Mouse (Mus musculus): Measurements from ENCODE around the gene Osbpl10. TPM values are rescaled to one million over a fixed set of nuclear protein-coding genes. Genes with fewer than 3 reads are reported as not detected.

Osbpl10 gene
- polyA plus RNA-seq, 1 experiment from 2014 or later, result 1.4 TPM

- H3K9ac ChIP-seq (ENCODE audit: low read length), result no peak overlapping the region
- ATAC-seq (ENCODE audit: insufficient read depth, low FRiP score, low TSS enrichment) (no peak), DNase-seq (ENCODE audit: low spot score) (no peak)
- no peak overlapping the region for H3K4me2 ChIP-seq (ENCODE audit: low read depth)
- no peaks in the 10 kb centered on the region for H3K9me3 ChIP-seq (ENCODE audit: control insufficient read depth, low read length)
- H3K36me3 ChIP-seq (ENCODE audit: control insufficient read depth, insufficient read depth, low read length), result no peaks in the 10 kb centered on the region
- H3K27ac ChIP-seq (ENCODE audit: low read depth, low read length), result no peak overlapping the region
- H3K4me3 ChIP-seq (ENCODE audit: low read depth, low read length), result no peak overlapping the region
- WGBS, result 88% methylated on average over 7 of the region's 7 CpGs
- peaks cover 8% of the 10 kb centered on the region; the same call in 1 of the 2 replicates for H3K4me1 ChIP-seq (ENCODE audit: control insufficient read depth, insufficient read depth, low read length)
- no peaks in the 10 kb centered on the region for H3K27me3 ChIP-seq (ENCODE audit: control insufficient read depth, insufficient read depth, low read length)
Measured at GRCm38 (mm10) chr9:115032786-115033185, 54.4 kb downstream of the Osbpl10 start.

DNA sequence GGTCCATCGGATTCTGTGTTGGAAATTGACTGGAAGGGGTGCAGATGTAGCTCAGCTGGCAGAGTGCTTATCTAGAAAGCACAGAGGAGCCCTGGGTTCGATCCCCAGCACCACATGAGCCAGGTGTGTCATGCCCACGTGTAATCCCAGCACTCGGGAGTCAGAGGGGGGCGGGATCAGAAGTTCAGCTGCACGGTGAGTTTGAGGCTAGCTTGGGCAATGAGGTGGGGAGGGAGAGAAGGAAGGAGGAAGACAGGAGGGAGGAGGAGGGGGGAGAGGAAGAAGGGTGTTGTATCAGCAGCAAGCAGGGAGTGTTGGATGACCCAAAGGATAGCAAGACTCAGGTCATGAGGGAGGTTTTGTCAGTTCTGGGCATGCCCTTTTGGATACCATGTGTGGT, 55.9 kb downstream of the Osbpl10 start:
- Histone ChIP-seq H3K36me3 (ENCODE audit: control insufficient read depth, insufficient read depth, low read length) (no peaks in the 10 kb centered on the region), H3K4me1 (ENCODE audit: control insufficient read depth, insufficient read depth, low read length) (peaks cover 12% of the 10 kb centered on the region), H3K27me3 (ENCODE audit: control insufficient read depth, insufficient read depth, low read length) (no peaks in the 10 kb centered on the region), H3K9ac (ENCODE audit: low read length) (no peak overlapping the region), H3K4me2 (ENCODE audit: low read depth) (no peak overlapping the region), H3K27ac (ENCODE audit: low read depth, low read length) (no peak overlapping the region), H3K9me3 (ENCODE audit: control insufficient read depth, low read length) (no peaks in the 10 kb centered on the region), H3K4me3 (ENCODE audit: low read depth, low read length) (no peak overlapping the region)
- ATAC-seq (ENCODE audit: insufficient read depth, low FRiP score, low TSS enrichment), result no peak
- 83% methylated on average over 6 of the region's 6 CpGs for WGBS
- no peak for DNase-seq (ENCODE audit: low spot score)

- Histone ChIP-seq H3K36me3 (ENCODE audit: control insufficient read depth, insufficient read depth, low read length) (no peaks in the 10 kb centered on the region), H3K4me3 (ENCODE audit: low read depth, low read length) (no peak overlapping the region), H3K9me3 (ENCODE audit: control insufficient read depth, low read length) (no peaks in the 10 kb centered on the region), H3K4me1 (ENCODE audit: control insufficient read depth, insufficient read depth, low read length) (peaks cover 8% of the 10 kb centered on the region), H3K27ac (ENCODE audit: low read depth, low read length) (no peak overlapping the region), H3K4me2 (ENCODE audit: low read depth) (no peak overlapping the region), H3K27me3 (ENCODE audit: control insufficient read depth, insufficient read depth, low read length) (no peaks in the 10 kb centered on the region), H3K9ac (ENCODE audit: low read length) (no peak overlapping the region)
- no peak for ATAC-seq (ENCODE audit: insufficient read depth, low FRiP score, low TSS enrichment)
- DNase-seq (ENCODE audit: low spot score), result no peak
- 63% methylated on average over 7 of the region's 7 CpGs for WGBS
Measured at GRCm38 (mm10) chr9:115034788-115035187, 56.4 kb downstream of the Osbpl10 start.

GRCm38 (mm10) chr9:115038215-115038614, 59.8 kb downstream of the Osbpl10 start:
- peaks cover 10% of the 10 kb centered on the region for H3K4me1 ChIP-seq (ENCODE audit: control insufficient read depth, insufficient read depth, low read length)
- no peaks in the 10 kb centered on the region for H3K27me3 ChIP-seq (ENCODE audit: control insufficient read depth, insufficient read depth, low read length)
- no peaks in the 10 kb centered on the region for H3K36me3 ChIP-seq (ENCODE audit: control insufficient read depth, insufficient read depth, low read length)
- ATAC-seq (ENCODE audit: insufficient read depth, low FRiP score, low TSS enrichment), result peak; percentile 64; the same call in 1 of the 2 replicates
- peak; percentile 45 for DNase-seq (ENCODE audit: low spot score)
- no peak overlapping the region for H3K4me3 ChIP-seq (ENCODE audit: low read depth, low read length)
- H3K4me2 ChIP-seq (ENCODE audit: low read depth), result no peak overlapping the region
- H3K9ac ChIP-seq (ENCODE audit: low read length), result no peak overlapping the region
- 15% methylated on average over 14 of the region's 14 CpGs for WGBS
- H3K27ac ChIP-seq (ENCODE audit: low read depth, low read length), result no peak overlapping the region
- H3K9me3 ChIP-seq (ENCODE audit: control insufficient read depth, low read length), result no peaks in the 10 kb centered on the region

- peaks cover 10% of the 10 kb centered on the region for H3K4me1 ChIP-seq (ENCODE audit: control insufficient read depth, insufficient read depth, low read length)
- 0 out of 2 replicates have a peak, but pooled peaks have one; percentile 7 for ATAC-seq (ENCODE audit: insufficient read depth, low FRiP score, low TSS enrichment)
- no peak overlapping the region for H3K27ac ChIP-seq (ENCODE audit: low read depth, low read length)
- no peak for DNase-seq (ENCODE audit: low spot score)
- H3K4me3 ChIP-seq (ENCODE audit: low read depth, low read length), result no peak overlapping the region
- WGBS, result 62% methylated on average over 9 of the region's 9 CpGs
- no peaks in the 10 kb centered on the region for H3K27me3 ChIP-seq (ENCODE audit: control insufficient read depth, insufficient read depth, low read length)
- H3K9me3 ChIP-seq (ENCODE audit: control insufficient read depth, low read length), result no peaks in the 10 kb centered on the region
- H3K9ac ChIP-seq (ENCODE audit: low read length), result no peak overlapping the region
- H3K4me2 ChIP-seq (ENCODE audit: low read depth), result no peak overlapping the region
- H3K36me3 ChIP-seq (ENCODE audit: control insufficient read depth, insufficient read depth, low read length), result no peaks in the 10 kb centered on the region
Measured at GRCm38 (mm10) chr9:115038686-115039085, 60.3 kb downstream of the Osbpl10 start.

GRCm38 (mm10) chr9:115039245-115039644, 60.9 kb downstream of the Osbpl10 start:
- Histone ChIP-seq H3K9ac (ENCODE audit: low read length) (no peak overlapping the region), H3K4me1 (ENCODE audit: control insufficient read depth, insufficient read depth, low read length) (peaks cover 10% of the 10 kb centered on the region), H3K36me3 (ENCODE audit: control insufficient read depth, insufficient read depth, low read length) (no peaks in the 10 kb centered on the region), H3K9me3 (ENCODE audit: control insufficient read depth, low read length) (no peaks in the 10 kb centered on the region), H3K4me2 (ENCODE audit: low read depth) (no peak overlapping the region), H3K27ac (ENCODE audit: low read depth, low read length) (no peak overlapping the region), H3K4me3 (ENCODE audit: low read depth, low read length) (no peak overlapping the region), H3K27me3 (ENCODE audit: control insufficient read depth, insufficient read depth, low read length) (no peaks in the 10 kb centered on the region)
- DNase-seq (ENCODE audit: low spot score) (peak; percentile 72), ATAC-seq (ENCODE audit: insufficient read depth, low FRiP score, low TSS enrichment) (peak; percentile 56)
- WGBS, result 57% methylated on average over 7 of the region's 7 CpGs

DNA sequence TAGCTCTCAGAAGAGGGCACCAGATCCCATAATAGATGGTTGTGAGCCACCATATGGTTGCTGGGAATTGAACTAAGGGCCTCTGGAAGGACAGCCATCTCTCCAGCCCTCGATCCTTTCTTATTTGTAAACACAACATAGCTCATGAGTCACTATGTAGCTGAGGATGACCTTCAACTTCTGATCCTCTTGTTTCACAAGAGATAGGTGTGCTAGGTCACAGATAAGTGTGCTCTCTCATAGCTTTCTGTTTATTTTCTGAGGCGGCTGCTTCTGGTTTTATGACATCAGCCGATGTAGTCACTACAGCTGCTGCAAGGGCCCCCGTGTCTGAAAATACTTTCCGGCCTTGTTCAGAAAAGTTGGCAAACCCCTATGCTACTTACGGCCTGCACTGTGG, 64.2 kb downstream of the Osbpl10 start:
- WGBS, result 91% methylated on average over 6 of the region's 6 CpGs
- Histone ChIP-seq H3K27ac (ENCODE audit: low read depth, low read length) (no peak overlapping the region), H3K36me3 (ENCODE audit: control insufficient read depth, insufficient read depth, low read length) (no peaks in the 10 kb centered on the region), H3K9me3 (ENCODE audit: control insufficient read depth, low read length) (no peaks in the 10 kb centered on the region), H3K4me1 (ENCODE audit: control insufficient read depth, insufficient read depth, low read length) (peaks cover 10% of the 10 kb centered on the region), H3K4me3 (ENCODE audit: low read depth, low read length) (no peak overlapping the region), H3K4me2 (ENCODE audit: low read depth) (no peak overlapping the region), H3K27me3 (ENCODE audit: control insufficient read depth, insufficient read depth, low read length) (no peaks in the 10 kb centered on the region), H3K9ac (ENCODE audit: low read length) (no peak overlapping the region)
- ATAC-seq (ENCODE audit: insufficient read depth, low FRiP score, low TSS enrichment), result no peak
- DNase-seq (ENCODE audit: low spot score), result no peak

DNA sequence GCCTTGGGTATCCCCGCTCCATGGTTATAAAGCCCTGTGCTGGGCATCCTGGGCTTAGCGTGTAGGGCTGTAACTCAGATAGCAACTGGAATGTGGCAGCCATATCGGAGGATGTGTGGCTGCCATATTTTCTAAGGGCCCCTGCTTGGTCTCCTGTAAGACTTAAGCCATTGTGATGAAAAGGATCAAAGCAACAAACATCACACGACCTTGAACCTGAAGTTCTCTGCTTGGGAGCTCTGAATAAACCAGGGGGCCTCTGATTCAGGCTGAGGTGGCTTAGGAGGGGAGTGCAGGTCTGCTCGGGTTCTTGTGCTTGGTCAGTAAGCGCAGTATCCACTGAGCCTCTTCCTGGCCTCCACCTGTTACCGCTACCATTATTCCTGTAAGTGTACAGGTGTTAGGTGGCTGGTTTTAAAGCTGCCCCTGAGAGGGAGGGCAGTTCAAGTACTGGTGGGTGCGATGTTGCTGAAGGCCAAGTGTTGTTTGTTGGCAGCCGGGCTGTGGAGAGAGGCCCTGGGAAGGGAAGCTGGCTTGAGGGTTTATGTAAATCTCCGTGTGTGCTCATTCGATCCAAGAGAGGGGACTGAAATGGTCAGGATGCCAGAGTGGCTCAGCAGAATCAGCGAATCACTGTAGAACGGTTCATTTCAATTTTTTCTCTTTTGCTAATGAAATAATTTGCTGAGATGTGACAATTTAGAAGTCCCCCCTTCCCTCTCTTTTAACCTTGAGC, 64.8 kb downstream of the Osbpl10 start:
- Histone ChIP-seq H3K4me3 (ENCODE audit: low read depth, low read length) (no peak overlapping the region), H3K9me3 (ENCODE audit: control insufficient read depth, low read length) (no peaks in the 10 kb centered on the region), H3K4me1 (ENCODE audit: control insufficient read depth, insufficient read depth, low read length) (peaks cover 10% of the 10 kb centered on the region), H3K36me3 (ENCODE audit: control insufficient read depth, insufficient read depth, low read length) (no peaks in the 10 kb centered on the region), H3K27me3 (ENCODE audit: control insufficient read depth, insufficient read depth, low read length) (no peaks in the 10 kb centered on the region), H3K9ac (ENCODE audit: low read length) (no peak overlapping the region), H3K4me2 (ENCODE audit: low read depth) (no peak overlapping the region), H3K27ac (ENCODE audit: low read depth, low read length) (no peak overlapping the region)
- DNase-seq (ENCODE audit: low spot score) (no peak), ATAC-seq (ENCODE audit: insufficient read depth, low FRiP score, low TSS enrichment) (no peak)
- 88% methylated on average over 13 of the region's 13 CpGs for WGBS
